Mouse (Mus musculus) central nervous system, embryonic 18 days (tissue): ENCODE data around the gene 4930548H24Rik. TPM values are rescaled to one million over a fixed set of nuclear protein-coding genes. Genes with fewer than 3 reads are reported as not detected.

Experiments used
- polyA plus RNA-seq: library from polyadenylated mRNA; depleted of rRNA; stranded (reverse); fragments of >200 nt; gene quantifications from 2 replicates; pipeline ENCODE4 v1.2.3, GENCODE M21; 2012; rRNA removed

4930548H24Rik gene
- polyA plus RNA-seq = 0.10 and 0.11 TPM in 2 replicates

GRCm38 (mm10) chr5:31485440-31485839 lies at the start of gene 4930548H24Rik:
Gene 4930548H24Rik (plus strand): TSS chr5:31485740.

DNA sequence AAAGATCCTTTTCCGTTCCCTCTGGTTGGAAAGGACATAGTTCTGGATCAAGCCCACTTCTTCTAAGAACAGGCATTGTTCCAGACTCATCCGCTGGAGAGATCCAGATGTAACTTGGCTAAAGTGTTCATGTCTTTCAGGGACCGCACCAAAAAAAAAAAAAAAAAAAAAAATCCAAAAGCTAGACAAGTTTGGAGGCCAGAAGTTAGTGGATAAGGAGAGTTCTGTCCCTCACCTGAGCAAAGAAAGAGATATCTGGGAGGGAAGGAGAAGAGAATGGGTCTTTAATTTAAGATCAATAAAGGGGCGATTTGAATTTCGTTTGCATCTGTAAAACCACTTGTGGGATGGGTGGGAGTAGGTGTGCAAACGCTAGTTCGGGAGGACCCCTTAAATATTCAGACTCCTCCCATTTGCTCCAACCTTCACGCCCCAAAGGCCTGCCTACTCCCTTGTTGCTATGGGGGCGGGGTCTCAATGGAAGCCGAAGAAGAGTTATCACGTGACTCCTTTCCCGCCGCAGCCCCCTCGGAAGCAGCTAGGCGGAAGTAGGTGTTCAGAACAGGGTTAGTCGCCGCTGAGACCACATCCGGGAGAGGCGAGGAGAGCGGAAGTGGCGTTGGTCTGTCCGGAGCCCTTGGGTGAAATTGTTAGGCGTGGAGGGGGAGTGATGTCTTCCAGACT lies 33.5 kb upstream of the 4930548H24Rik start, which contains the start of gene Zfp512:
Gene Zfp512 (plus strand): TSS at position 554 of the 684 bp plus-strand sequence.

GRCm38 (mm10) chr5:31494513-31495297 lies 9.2 kb downstream of the 4930548H24Rik start, which contains the start of gene Gpn1:
Gene Gpn1 (plus strand): TSS chr5:31494741.

GRCm38 (mm10) chr5:31526354-31527116 lies 41.0 kb downstream of the 4930548H24Rik start, which contains the start of gene Slc4a1ap:
Gene Slc4a1ap (plus strand): TSS chr5:31526995.

GRCm38 (mm10) chr5:31527707-31528106 lies 42.2 kb downstream of the 4930548H24Rik start, which contains the start of gene Supt7l:
Gene Supt7l (minus strand): TSS chr5:31527807.

Other genes starting within 250 kb of the 4930548H24Rik start
- 150 and 152 TPM in 2 replicates for gene Nrbp1, start 244.9 kb upstream of the 4930548H24Rik start, polyA plus RNA-seq
- 0.16 TPM in 1 of 2 replicates, not detected in the other for gene Gm9970, start 244.5 kb upstream of the 4930548H24Rik start, polyA plus RNA-seq
- 3.8 and 4.6 TPM in 2 replicates for gene Krtcap3, start 234.0 kb upstream of the 4930548H24Rik start, polyA plus RNA-seq
- gene Ift172, start 194.6 kb upstream of the 4930548H24Rik start, polyA plus RNA-seq = 50.2 and 54.6 TPM in 2 replicates
- gene Fndc4, start 189.7 kb upstream of the 4930548H24Rik start, polyA plus RNA-seq = 190 and 201 TPM in 2 replicates
- 0.75 and 0.87 TPM in 2 replicates for gene Gckr, start 188.3 kb upstream of the 4930548H24Rik start, polyA plus RNA-seq
- gene Zfp512, start 33.3 kb upstream of the 4930548H24Rik start, polyA plus RNA-seq = 90.2 and 90.7 TPM in 2 replicates
- 36.4 and 39.5 TPM in 2 replicates for gene Gpn1, start 9.0 kb downstream of the 4930548H24Rik start, polyA plus RNA-seq
- gene Slc4a1ap, start 41.3 kb downstream of the 4930548H24Rik start, polyA plus RNA-seq = 22.1 and 22.2 TPM in 2 replicates
- 14.2 and 16.9 TPM in 2 replicates for gene Supt7l, start 42.1 kb downstream of the 4930548H24Rik start, polyA plus RNA-seq
- gene Mrpl33, start 111.2 kb downstream of the 4930548H24Rik start, polyA plus RNA-seq = 126 and 134 TPM in 2 replicates
- 1.2 and 1.7 TPM in 2 replicates for gene Rbks, start 211.9 kb downstream of the 4930548H24Rik start, polyA plus RNA-seq
- gene Babam2, start 211.9 kb downstream of the 4930548H24Rik start, polyA plus RNA-seq = 31.1 and 31.3 TPM in 2 replicates